Mouse (Mus musculus) adrenal gland, postnatal 36 days (tissue): ENCODE results near the gene Akr1b8. TPM values are rescaled to one million over a fixed set of nuclear protein-coding genes. Genes with fewer than 3 reads are reported as not detected.
A peak's percentile ranks its signal among the peaks of the same experiment; 100 is the strongest.
"Not testable (repeated sequence)": the region's sequence is repeated elsewhere in the genome, so short reads cannot be mapped to it uniquely, and the experiment has no call there.

Source experiments
- DNase-seq, 2 experiments: peaks; one replicate each; pipeline ENCODE4 v3.0.0; 2021; ENCODE audit warnings: mixed read lengths in 1 of 2
- total RNA-seq, 2 experiments: library from RNA; stranded (reverse); gene quantifications; 2 replicates each; pipeline ENCODE4 v1.2.3; 2021

The Akr1b8 gene
- total RNA-seq, 2 experiments from 2014 or later, result 233 to 373 TPM

DNA sequence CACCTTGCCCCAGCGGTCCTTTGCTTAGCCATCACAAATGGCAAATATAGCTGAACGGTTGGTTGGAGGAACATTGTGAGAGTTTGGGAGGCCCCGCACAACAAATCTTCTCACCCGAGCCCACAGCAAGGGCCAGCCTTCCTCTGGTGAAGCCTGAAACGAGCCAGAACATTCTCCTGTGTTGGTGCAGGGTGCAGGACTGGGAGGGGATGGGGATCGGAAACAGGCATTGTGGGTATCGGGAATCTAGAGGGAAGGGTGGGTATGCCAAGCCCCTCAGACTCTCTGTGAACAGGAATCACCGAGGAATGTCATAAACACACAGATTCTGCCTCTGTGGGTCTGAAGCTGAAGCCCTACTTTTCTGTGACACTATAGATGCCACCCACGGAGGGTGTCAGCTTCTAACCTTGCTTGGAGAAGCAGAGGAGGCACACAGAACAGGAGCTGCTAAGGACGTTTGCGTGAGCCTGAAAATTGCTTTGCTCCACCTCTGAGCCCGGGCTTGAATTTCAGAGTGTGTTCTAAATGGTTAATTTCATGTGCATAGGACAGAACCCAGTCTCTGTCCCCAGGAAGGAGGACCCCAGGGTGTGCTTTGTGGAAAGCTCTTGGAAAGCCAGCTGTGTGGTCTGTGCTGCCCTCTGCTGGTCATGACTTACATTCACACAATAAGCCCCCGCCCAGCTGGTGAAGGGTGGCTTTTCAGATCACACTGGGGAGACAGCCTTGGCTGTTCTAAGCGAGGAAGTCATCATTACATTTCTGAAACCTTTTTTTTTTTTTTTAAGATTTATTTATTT, 7.6 kb upstream of the Akr1b8 start:
- DNase-seq, result peak; percentile 76 to 82

DNA sequence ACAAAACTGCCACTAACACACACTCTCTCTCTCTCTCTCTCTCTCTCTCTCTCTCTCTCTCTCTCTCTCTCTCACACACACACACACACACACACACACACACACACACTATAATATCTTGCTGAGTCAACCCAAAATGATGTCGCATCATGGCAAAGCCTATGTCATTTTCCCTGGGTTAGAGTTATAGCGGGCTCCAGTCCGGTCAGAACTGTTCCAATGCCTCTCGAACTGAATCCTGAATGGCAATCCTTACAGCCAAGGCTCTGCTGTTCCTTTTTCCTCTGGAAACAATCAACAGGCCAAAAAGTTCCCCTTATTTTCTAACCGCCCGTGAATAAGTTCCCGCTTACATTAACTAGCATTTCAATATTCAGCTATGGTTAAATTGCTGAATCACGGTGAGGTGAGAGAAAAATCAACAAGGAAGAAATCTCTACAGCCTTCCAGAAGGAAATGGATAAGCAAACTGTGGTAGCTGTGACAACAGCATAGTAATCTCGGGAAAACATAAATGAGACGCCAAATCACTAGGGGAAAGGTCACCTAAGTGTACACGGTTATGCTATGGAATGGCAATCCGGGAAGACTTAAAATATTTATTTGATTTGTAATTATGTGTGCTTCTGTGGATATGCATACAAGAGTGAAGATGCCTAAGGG, 3.8 kb upstream of the Akr1b8 start:
- DNase-seq, result no peak

DNA sequence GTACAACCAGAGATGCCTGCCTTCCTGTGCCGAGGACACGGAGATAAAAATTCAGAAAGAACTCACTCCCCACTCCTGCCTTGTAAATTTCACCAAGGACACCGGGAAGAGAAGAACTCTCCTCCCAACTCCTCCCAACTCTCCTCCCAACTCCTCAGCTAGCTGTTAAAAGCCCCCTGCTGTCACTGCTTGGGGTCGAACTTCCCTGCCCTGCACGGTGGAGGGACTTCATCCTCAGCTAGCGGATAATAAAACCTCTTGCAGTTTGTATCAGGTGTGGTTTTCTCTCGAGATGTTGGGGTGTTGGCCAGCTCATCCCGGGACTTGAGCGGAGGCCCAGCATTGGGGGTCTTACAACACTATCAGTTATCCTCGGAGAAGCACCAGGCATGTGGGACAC, 2.4 kb upstream of the Akr1b8 start:
- DNase-seq, result not testable (repeated sequence)

DNA sequence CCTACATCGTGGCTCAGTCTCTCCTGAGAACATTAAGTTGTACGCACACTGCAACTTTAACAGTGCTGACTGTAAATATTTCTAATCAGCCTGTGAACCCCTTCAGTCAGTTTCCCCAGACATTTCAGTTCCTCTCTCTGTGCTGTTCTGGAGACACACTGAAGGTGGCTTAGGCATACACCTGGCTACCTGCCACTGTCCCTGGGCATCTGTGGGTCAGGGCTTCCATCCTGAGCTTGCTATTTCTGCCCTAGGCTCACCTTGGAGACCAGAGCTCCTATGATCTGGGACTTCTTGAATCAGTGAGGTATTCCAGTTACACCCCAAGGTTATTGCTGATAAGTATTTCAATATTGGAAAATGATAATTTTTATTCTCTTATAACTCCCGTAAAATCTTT, 1.5 kb upstream of the Akr1b8 start:
- DNase-seq, result no peak

GRCm38 (mm10) chr6:34354354-34355348, 732 bp downstream of the Akr1b8 start:
- no peak for DNase-seq

GRCm38 (mm10) chr6:34355349-34355747, 1.4 kb downstream of the Akr1b8 start:
- DNase-seq, result no peak

- DNase-seq, result no peak
These were observed 1.9 kb downstream of the Akr1b8 start for GRCm38 (mm10) chr6:34355841-34356240.

- DNase-seq, result no peak
These were observed 10.6 kb downstream of the Akr1b8 start for GRCm38 (mm10) chr6:34364217-34365136.

- DNase-seq, result no peak
These were observed 14.1 kb downstream of the Akr1b8 start for GRCm38 (mm10) chr6:34367998-34368397.

DNA sequence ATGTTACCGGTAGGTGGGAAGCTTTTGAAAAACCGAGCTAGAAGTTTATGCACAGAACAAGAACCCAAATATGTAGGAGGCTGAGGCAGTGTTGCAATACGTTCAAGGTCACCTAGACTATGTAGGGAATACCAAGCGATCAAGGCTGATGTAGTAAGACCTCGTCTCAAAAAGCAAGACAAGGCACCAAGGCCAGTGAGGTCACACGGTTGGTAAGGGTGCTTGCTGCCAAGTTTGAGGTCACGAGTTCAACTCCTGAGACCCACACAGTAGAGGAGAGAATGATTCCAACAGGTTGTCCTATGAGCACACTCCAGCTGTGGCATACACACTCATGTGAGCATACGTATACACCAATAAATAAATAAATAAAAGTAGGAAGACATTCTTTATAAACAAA, 16.2 kb downstream of the Akr1b8 start:
- DNase-seq, result peak; percentile 28 to 56

GRCm38 (mm10) chr6:34371700-34372351, 17.9 kb downstream of the Akr1b8 start:
- DNase-seq, result peak; percentile 81 to 82

DNA sequence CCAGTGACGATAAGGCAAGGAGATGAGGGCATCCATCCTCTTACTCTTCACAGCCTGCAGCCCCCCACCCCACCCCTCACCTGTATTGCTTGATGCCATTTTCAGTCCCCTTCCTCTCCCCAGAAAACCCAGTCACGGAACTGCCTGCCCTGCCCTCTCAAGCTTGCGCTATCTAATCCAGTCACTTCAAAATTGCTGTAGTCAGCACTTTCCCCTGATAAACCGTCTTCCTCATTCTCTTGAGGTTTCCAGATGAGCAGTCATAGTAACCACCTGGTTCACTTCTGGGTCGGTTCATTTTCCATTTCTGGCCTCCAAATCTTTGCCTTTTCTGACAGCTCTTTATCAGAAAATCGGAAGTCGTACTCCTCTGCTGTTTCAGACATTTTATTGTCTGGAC, 19.9 kb downstream of the Akr1b8 start:
- DNase-seq, result no peak

GRCm38 (mm10) chr6:34375888-34376287, 22.0 kb downstream of the Akr1b8 start:
- DNase-seq, result not testable (repeated sequence)

DNA sequence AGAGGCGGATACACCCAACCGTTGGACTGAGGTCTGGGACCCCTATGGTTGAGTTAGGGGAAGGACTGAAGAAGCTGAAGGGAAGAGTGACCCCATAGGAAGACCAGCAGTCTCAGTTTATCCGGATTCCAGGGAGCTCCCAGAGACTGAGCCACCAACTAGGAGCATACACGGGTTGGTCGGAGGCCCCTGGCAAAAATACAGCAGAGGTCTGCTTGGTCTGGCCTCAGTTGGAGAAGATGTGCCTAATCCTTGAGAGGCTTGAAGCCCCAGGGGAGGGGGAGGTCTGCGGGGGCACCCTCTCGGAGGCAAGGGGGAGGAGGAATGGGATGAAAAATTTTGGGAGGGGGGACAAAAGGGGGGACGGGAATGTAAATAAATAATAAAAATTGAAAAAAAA, 29.5 kb downstream of the Akr1b8 start:
- peak in 1 of 2 experiments; percentile 15 for DNase-seq

GRCm38 (mm10) chr6:34384110-34384661, 30.3 kb downstream of the Akr1b8 start, which contains the start of gene Akr1b10:
Akr1b10 (plus strand) TSS chr6:34384218.
- peak; percentile 90 to 92 for DNase-seq

DNA sequence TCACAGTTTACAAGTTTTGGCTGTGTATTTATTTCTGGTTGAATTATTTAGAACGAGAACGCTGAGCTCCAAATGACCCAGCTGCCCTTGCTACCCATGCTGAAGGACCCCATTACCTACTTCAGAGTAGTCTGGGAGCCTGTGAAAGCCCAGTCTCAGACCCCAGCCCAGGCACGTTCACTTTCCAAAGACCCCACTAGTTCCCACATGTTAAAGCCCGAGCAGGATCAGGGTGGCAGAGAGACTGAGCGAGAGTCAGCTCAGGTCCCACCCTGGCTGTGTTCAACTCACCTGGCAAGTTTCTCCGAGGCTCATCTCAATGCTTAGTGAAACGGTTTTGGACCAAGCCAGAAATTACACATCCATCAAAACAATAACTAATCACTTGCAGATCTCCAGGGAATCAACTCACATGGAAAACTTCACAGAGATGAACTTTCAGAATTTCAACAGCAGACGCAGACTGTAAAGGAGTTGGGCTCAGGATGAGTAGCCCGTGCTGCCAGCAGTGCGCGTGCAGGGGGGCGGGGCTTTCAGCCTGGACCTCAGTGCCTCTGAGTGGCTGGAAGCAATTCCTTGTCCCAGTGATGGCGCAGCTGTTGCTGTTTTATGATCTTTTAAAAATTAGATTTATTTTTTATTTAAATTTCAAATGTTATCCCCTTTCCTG, 30.9 kb downstream of the Akr1b8 start:
- DNase-seq, result peak; percentile 89 to 91

DNA sequence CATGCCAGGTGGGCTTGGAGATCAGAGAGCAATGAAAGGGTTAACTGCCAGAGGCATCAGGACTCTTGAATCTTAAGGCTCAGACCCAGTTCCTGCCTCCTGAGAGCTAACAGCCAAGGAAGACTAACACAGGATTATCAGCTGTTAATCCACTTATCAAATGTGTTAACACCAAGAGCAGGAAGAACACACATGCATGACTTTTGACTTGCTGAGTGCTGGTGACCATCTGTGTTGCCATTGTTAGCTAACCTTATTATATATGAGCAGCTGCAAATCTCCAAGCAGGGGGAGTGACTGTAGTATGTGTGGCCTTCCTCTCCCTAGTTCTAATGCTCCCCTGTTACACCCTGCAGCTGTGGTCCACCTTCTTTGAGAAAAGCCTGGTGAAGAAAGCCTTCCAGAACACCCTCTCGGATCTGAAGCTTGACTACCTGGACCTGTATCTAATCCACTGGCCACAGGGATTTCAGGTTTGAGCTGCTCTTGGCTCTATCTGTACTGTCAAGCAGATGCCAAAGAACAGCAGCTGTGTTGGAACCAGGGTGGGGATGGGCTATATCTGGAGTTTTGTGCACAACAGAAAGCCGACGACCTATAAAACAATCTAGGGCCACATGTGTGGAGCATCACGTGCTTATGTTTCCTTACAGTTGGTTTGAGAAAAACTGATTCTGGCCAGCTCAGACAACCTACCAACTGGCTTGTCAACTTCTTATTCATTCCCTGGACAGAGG, 34.7 kb downstream of the Akr1b8 start:
- no peak for DNase-seq

DNA sequence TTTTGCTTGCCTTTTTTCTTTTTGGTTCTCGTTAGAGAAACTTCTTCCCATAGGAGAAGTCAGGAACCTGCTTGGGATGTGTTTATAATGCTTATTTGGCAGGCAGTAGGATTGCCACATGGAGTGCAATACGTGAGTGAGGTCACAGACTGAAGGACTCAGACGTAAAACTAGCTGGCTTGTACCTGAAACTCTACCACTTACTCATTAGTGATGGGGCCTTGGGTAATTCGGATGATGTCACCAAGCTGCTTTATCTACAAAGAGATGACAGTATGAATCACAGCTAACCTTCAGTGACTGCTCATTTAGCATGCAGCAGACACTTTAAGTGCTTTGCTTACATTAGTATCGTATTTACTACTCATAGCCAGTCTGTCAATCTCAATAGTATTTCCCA, 42.0 kb downstream of the Akr1b8 start:
- DNase-seq, result peak; percentile 70 to 72

GRCm38 (mm10) chr6:34398431-34398830, 44.5 kb downstream of the Akr1b8 start:
- peak; percentile 21 to 49 for DNase-seq
